Mouse (Mus musculus) testis, adult 2 months (tissue): ENCODE data around the gene Gpc6.

Experiments used
- CTCF ChIP-seq: fragments of 200-500 bp; IDR thresholded peaks from 2 replicates; pipeline ENCODE4 v1.5.1; 2012; ENCODE audit warnings: low read depth, mild to moderate bottlenecking, inconsistent platforms, low read length, moderate library complexity; ENCODE audit not compliant: control insufficient read depth, insufficient read depth, insufficient replicate concordance
- POLR2A ChIP-seq: fragments of 200-500 bp; IDR thresholded peaks from 2 replicates; pipeline ENCODE4 v1.6.1; 2012; ENCODE audit warnings: low read depth, mild to moderate bottlenecking, inconsistent platforms, low read length, moderate library complexity; ENCODE audit not compliant: control insufficient read depth

- no peak for TF ChIP-seq POLR2A
- TF ChIP-seq CTCF = no peak
Measured at GRCm38 (mm10) chr14:117022180-117022799, 97.2 kb downstream of the Gpc6 start.
